Mouse (Mus musculus): ENCODE measurements around the gene Borcs8.

- TF ChIP-seq CTCF (IDR thresholded peaks at IDR 0.05; ENCODE audit: control insufficient read depth, insufficient read depth, insufficient replicate concordance, low read depth, low read length) (no peak), POLR2A (IDR thresholded peaks at IDR 0.05; ENCODE audit: control insufficient read depth, low read depth, low read length) (no peak)
These were observed 682 bp downstream of the Borcs8 start for GRCm38 (mm10) chr8:70139981-70140380.

Measured in testis, adult 2 months (tissue).